Mouse (Mus musculus): Measurements from ENCODE around the gene Psmd13.
"Not testable (repeated sequence)": the region's sequence is repeated elsewhere in the genome, so short reads cannot be mapped to it uniquely, and the experiment has no call there.

The Psmd13 gene

DNA sequence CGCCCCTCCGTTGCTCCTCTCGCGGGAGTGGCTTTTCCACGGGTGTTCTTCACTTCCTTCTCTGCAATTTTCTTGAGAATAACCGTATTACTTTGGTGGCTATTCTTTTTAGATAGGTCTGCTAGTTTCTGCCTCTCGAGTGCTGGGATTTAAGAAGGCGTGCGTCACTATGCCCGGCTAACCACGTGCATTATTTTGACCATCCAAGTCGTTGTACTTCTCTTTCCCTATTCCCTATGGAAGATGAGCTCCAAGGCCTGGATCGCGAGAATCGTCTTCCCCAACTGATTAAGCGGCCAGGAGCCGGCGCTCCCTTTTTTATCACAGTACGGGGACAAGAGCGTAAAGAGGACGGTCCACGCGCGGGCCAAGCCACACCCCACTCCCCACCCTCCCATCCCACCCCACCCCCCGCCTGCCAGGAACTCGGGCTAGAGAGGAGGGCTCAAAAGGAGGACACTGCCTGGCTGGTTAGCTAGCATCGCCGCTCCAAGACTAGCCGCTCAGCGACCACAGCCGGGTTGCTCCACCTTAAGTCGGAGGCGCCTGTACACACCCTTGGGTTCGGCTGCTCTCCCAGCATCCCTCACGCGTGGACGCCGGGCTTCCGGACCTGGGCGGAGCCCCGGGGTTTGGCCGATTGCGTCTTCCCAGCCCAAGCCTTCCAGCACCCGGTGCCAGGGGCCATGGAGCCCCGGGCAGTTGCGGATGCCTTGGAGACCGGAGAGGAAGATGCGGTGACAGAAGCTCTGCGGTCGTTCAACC lies 24.8 kb upstream of the Psmd13 start, which contains the start of gene Ric8a:
Ric8a (plus strand) TSS at position 173 of the 765 bp plus-strand sequence.
- DNase-seq, result peak; percentile 91

DNA sequence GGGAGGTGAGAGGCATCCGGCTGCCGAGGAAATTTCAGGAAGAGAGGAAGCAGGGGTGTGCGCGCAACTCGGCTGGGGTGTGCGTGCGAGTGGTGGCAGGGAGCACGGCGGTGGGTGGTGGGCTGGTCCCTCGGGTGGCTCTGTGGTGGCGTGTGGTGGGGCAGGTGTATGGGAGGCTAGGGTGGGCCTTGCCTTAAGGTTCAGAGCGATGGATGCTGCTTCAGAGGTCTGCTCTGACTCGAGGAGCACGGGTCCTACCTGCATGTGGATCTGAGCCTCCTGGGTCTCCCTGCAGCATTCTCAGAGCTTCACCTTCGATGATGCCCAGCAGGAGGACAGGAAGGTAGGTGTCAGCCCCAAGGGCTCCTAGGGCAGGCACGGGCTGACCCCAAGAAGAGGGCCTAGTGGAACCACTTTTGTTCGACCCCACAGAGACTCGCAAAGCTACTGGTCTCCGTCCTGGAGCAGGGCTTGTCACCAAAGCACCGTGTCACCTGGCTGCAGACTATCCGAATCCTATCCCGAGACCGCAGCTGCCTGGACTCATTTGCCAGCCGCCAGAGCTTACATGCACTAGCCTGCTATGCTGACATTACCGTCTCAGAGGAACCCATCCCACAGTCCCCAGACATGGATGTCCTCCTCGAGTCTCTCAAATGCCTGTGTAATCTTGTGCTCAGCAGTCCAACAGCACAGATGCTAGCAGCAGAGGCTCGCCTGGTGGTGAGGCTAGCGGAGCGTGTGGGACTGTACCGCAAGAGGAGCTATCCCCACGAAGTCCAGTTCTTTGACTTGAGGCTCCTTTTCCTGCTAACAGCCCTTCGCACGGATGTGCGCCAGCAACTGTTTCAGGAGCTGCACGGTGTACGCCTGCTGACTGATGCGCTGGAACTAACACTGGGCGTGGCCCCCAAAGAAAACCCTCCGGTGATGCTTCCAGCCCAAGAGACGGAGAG lies 23.9 kb upstream of the Psmd13 start, which contains the start of gene Bet1l:
Bet1l (minus strand) TSS at position 28 of the 956 bp plus-strand sequence.
- DNase-seq, result no peak

DNA sequence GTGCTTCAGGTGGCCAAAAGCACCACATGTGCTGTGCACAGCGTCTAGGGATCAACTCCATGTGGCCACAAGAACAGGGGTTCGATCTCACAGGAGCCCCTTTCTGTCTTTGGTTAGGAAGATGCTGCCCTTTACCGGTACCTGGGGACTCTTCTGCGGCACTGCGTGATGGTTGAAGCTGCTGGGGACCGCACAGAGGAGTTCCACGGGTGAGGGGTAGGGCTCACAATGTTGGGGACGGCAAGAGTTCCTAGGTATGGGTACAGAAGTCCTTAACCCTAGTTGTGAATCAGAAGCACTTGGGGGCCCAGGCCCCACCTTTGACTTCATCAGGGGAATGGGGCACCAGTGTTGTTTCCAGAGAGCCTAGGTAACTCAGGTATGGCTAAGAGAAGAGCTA lies 23.0 kb upstream of the Psmd13 start:
- DNase-seq, result no peak

DNA sequence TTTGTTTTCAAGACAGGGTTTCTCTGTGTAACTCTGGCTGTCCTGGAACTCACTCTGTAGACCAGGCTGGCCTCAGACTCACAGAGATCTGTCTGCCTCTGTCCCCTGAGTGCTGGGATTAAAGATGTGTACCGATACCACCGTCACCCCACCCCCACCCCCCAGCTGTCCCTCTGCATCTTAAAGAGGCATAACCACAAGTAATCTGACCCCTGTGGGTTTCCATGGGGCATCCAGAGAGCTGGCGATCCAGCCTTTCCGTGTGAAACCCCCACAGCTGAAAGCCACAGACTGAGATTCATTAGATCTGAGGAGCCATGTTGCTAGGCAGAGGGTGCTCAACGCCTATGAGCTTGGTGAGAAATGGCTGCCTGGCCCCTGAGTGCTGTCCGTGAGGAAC lies 21.8 kb upstream of the Psmd13 start:
- no peak for DNase-seq

DNA sequence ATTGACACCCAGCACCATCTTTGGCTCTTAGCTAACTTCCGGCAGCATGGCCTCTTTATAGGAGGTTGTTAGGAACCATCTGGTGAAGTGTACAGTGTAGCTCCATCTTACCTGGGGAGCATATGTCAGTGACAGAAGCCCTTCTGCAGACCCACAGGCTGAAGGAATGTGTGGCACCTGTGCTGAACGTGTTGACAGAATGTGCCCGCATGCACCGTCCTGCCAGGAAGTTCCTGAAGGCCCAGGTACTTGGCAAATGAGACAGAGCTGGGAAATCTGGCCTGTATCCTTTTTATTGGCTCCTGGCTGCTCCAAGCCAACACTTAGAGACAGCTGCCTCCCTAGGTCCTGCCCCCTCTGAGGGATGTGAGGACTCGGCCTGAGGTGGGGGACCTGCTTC lies 21.0 kb upstream of the Psmd13 start:
- no peak for DNase-seq

DNA sequence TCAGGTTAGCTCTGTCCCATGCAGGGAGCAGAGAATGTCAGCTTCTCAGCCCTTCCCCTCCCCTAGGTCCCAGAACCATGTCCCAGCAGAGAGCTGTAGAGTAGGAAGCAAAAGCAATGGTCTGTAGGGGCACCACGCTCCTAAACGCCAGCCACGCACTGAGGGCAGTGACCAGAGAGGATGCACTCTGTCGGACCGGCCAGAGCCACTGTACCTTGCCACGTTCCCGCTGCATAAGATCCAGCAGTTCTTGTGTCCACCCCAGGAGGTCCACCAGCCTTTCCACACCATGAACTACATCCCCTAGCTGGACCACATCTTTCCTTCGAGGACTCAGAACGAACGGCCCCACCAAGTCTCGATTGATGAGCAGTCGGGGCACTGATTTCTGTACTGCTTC lies 17.0 kb upstream of the Psmd13 start:
- no peak for DNase-seq

DNA sequence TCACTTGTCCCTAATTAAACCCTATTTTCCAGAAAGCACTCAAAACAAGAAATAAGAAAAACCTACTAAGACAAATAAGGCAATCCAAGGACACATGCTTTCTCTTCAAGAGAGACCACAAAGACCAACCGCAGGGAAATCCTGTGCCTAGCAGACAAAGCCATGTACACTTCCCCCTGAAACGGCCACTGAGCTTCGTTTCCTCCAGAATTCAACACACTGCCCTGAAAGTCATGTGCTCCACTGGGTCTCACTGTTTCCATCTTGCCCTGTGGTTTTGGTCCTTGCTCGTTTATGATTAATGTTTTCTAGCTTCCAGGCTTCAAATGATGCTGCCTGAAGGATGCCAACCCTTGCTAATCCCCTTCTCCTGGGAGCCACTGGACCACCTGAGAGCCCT lies 7.5 kb upstream of the Psmd13 start:
- no peak for DNase-seq

DNA sequence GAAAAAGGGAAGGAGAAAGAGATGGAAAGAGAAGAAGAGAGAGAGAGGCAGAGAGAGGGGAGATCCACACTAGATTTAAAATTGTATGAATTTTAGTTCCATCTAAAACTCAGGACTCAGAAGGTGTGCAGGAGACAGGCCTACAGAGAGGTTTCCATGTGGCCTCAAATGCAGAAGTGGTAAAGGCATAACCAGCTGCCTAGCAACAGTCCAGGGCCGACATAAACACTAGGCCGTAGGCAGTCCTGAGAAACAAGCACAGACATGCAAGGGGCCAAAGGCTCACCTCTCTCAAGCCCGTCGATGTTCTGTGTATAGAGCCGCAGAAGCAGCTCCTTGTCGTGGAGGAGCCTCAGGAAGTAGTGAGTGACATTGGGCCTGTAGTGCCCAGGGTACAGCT lies 4.4 kb upstream of the Psmd13 start:
- DNase-seq, result no peak

DNA sequence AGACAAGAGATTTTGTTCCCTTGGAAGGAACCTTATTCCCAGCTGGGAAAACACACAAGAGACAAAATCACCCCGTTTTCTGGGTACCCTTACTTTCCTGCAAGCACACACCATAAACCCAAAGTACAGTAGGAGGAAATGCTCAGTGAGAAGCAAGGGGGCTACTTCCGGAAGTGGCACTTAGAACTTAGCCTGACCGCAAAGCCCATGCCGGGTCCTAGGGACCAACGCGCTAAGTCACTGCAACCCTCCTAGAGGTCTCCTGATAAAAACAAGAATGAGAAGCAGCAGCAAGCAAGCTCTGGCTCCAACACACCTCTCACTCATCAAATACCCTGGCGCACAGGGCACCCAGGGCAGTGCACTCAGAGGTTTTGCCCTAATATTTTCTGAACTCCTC lies 2.4 kb upstream of the Psmd13 start:
- DNase-seq, result no peak

DNA sequence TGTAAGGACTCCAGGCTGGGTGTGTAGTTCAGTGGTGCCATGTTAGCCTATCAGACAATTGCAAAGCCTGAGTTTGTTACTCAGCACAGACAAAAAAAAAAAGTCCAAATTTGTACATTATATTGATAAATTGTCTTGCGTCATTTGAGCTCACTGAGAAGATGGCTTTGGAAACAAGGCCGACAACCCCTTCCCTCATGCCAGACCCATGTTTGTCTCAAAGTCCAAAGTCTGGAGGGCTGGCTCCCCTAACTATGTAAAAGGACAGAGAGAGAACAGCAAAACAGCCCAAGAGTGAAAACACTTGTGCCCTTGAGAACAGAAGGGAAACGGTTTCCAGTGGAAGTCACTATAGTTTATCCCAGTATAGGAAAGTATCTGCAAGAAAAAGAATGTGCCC lies 1.3 kb upstream of the Psmd13 start:
- DNase-seq, result no peak

DNA sequence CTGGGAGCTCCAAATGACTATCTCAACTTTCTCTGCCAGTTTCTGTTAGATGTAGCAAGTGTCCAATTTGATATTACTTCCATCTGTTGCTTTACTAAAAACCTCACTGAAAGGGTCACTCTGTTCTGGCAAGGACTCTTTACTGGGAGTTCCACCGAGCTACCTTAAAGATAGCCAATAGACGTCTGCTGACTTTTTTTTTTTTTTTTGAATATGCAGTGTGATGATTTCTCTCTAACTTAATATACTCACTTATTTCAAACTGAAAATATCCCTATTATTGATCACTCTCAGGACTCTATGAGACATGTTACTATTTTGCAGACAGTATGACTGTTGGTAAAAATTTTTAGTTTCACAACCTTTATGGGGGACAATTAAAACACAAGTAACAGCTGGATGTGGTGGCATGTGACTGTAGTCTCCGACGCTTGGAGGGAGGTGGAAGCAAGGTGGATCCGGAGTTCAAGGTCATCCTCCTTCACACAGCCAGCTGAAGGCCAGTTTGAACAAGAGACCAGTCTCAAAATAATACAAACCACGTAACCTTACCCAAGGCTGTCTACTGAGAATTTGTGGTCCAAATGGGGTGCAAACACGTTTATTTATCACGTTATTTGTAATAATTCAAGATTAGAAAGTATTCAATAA lies 778 bp upstream of the Psmd13 start:
- no peak for DNase-seq

DNA sequence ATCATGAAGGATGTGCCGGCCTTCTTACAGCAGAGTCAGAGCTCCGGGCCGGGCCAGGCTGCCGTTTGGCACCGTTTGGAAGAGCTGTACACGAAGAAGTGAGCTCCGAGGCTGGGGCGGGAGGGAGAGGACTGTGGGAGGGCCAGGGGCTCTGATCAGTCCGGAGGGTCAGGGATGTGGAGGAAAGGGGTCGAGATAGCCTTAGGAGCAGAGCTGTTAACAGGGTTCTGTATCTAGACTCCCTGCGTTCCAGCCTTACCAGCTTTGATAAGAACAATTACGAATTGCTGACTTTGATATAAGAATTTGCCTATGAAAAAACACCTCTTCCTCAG lies 668 bp downstream of the Psmd13 start:
- DNase-seq, result no peak

DNA sequence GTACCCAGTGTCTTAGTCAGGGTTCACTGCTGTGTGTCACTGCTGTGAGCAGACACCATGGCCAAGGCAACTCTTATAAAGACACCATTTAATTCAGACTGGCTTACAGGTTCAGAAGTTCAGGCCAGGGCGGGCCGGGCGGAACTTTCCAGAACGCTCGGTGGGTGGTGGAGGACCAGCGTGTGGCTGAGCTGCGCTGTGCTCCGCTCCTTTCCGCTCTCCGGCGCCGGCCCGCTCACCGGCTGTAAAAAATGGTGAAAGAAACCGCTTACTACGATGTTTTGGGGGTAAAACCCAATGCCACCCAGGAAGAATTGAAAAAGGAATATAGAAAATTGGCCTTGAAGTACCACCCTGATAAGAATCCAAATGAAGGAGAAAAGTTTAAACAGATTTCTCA lies 8.9 kb downstream of the Psmd13 start:
- DNase-seq, result not testable (repeated sequence)

DNA sequence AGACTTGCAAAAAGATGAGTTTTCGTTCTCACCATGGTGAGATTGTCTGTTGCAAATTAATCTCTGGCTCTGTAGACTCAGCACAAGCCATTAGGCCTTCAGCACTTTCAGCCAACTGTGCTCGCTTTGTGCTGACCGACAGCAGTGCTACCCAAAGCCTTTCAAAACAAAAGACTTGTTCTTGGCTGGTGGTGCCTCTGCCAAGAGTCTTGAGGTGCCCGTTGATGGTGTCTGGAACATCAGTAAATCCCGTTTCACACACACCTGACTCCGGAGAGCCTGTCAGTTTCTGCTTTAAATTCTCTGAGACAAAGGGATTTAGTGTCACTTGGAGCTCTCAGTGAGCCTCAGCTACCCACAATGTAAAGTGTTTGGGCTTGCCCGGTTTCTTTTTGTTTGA lies 12.3 kb downstream of the Psmd13 start:
- no peak for DNase-seq

DNA sequence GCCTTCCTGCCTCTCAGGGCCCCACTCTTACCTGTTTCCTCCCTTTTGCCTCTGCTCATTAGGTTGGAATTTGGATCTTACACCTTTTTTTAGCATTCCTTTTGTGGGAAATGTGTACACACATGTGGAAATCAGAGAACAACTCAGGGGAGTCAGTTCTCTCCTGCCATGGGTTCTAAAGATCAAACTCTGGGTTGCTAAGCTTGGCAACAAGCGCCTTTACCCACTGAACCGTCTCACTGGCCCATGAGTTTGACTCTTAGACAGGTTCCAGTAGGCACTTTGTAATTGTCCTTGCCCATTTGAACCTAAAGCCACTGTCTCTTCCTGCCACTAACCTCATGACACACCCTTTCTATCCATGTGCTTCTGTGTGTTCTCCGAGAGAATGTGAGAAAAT lies 12.8 kb downstream of the Psmd13 start:
- no peak for DNase-seq

DNA sequence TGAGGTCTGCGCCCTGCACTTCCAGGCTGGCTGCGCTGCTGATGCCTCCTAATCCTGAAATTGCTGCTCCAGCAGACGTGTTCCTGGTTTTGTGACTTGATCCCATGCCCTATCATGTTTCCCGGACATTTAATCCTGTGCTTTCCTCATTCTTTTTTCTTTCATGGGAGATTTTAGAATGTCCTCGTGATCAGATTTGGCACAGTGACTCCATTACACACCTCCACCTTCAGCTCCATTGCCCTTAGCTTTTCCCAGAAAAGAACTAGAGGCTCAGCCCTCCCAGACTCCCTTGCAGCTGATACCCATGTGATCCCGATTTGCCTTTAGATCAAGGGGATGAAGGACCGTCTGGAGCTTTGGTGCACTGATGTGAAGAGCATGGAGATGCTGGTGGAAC lies 16.1 kb downstream of the Psmd13 start:
- DNase-seq, result no peak

DNA sequence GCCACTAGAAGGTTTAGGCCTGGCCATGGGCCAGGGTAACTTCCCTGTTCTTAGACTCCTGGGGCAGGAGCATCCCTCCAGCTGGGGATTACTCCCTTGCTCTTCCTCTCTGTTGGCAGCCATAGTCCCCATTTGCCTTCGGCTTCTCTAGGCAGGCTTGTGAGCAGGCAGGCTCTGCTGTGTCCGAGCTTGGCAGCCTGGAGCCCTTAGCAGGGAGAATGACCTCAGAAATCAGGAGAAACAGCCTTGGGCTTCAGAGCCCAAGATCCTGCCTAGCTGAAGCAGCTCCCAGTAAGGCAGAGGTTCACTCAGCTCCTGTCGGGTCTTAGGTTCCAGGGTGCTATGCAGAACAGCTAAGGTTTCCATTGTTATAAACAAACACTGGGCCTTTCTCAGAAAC lies 17.4 kb downstream of the Psmd13 start:
- DNase-seq, result no peak

DNA sequence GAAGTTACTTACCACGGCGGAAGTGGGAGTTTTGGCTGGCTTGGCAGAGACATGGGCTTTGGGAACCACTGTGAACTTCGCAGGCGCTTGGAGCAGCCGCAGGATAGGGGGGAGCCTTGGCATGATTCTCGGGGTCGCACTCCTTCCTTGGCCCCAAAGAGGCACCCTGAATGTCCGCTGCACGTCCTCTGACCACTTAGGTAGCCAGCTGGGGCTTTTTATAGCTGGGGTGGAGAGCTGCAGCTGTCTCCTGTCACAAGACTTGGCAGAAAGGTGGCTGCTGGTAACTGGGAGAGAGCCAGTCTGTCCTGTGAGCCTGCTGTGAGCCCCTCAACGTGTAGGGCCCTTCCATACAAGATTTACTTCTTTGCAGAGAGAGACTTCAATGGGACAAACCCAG lies 18.5 kb downstream of the Psmd13 start, which contains the start of gene Cox8b:
Cox8b (minus strand) TSS at position 227 of the 400 bp plus-strand sequence.
- no peak for DNase-seq

DNA sequence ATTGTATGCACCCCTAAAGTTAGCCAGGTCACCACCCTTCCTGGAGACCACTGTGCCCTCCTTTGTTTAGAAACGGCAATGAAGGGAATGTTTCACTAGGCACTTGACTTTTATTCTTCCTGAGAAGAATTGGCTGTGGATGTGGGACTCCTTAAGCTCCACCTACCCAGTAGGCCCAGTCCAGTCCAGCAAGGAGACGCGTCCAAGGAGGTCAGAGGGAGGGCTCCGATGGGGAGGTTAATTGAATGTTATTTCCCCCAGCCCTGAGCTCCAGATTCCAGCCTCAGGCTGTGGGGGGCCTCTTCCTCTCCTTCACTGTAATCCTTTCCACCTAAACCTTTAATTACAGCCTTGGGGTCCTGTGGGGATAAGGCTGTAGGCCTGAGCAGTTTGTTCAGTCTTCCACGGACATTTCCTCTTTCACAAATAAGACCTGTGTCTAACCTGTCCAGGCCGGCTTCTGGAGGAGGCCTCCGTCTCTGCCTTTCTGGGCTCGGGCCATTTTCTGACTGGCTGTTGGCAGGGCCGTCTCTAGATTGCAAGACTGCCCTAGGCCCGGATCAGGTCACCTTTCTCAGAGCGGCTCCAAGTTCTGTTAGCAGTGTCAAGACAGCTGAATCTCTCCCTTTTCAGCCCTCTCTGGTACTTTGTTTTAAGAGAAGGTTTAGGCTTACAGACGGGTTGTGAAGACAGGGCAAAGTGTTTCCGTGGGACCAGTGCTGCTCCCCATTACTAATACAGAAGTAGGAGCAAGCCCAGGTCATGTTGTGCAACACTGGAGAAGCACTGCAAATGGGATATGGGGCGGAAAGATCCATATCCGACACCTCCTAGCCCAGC lies 20.5 kb downstream of the Psmd13 start:
- no peak for DNase-seq

DNA sequence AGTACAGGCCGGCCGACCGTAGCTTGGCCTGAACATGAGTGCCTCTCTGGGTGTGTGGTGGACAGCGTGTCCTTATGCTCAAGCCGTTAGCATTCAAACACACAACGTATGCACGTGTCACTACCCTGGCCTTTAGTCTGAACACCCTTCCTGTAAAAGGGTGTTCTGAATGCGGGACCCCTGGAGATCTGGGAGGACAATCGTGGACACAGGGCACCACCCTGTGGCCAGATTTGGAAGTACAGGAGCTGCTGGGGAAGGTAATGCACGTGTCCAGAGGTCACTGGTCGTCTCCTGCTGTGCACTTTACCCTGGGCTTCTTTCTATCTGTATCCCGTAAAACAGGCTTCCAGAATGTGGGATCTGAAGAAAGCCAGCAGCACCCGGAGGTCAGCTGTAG lies 21.4 kb downstream of the Psmd13 start:
- peak; percentile 48 for DNase-seq

DNA sequence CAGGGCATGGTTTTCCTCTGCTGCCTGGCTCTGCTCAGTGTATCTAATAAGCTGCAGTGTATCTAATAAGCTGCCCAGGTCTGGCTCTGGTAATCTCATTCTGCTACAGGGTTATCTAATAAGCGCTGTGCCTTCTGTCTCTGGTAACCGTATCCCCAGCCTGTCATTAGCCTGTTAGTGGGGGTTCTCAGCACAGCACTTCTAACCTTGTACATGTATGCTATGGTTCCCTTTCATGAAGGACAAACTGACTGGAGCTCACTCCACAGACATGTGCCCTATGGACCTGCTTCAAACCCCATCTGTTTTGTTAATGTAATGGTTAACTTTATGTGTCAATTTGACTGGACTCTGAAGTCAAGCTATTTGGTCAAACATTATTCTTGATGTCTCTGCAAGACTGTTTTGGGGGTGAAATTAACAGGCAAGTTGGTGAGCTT lies 23.9 kb downstream of the Psmd13 start:
- no peak for DNase-seq

DNA sequence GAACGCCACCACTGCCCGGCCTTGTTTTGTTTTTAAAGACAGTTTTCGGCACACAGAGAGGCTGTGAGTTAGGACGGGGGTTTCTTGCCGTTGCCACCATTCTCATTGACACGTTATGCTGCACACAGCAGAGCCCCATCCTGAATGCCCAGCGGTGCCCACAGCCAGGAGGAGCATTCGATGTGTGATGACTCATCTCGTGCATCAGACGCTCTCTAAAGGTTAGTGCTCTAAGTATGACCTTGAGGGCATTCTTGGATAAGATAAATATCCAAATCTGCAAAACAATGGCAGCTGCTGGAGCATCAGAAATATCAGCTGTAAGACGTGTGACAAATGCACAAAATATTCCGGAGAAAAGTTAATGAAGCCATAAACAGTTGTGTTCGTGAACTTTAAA lies 25.4 kb downstream of the Psmd13 start:
- DNase-seq, result no peak

DNA sequence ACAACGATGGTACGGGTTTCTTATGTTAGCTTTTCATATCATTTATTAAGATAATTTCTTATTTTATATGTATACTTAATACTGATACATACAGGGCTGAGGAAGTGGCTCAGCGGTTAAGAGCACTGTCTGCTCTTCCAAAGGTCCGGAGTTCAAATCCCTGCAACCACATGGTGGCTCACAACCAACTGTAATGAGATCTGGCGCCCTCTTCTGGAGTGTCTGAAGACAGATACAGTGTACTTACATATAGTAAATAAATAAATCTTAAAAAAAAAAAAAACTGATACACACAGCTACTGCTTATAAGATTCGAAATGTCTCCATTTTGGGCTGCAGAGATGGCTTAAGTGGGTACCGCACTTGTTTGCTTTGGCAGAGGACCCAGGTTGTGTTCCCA lies 25.9 kb downstream of the Psmd13 start:
- DNase-seq, result no peak
